Mouse (Mus musculus): ENCODE results near the gene AW011738. TPM values are rescaled to one million over a fixed set of nuclear protein-coding genes. Genes with fewer than 3 reads are reported as not detected.

Gene AW011738
- polyA plus RNA-seq, 1 experiment: 1.8 TPM

- TF ChIP-seq POLR2A (IDR thresholded peaks at IDR 0.05; ENCODE audit: low read depth, low read length): no peak
- no peak for TF ChIP-seq CTCF (IDR thresholded peaks at IDR 0.05; ENCODE audit: extremely low read depth, insufficient read length, insufficient replicate concordance, low read depth, low read length)
- no peaks in the 10 kb centered on the region for H3K36me3 ChIP-seq (ENCODE audit: control insufficient read depth, insufficient read depth, low read length)
- no peaks in the 10 kb centered on the region for H3K27me3 ChIP-seq (ENCODE audit: control insufficient read depth, insufficient read depth, low read length)
- 91% methylated on average over 13 of the region's 13 CpGs for WGBS
- no peak overlapping the region for H3K4me3 ChIP-seq (ENCODE audit: low read depth, low read length)
- H3K4me1 ChIP-seq (ENCODE audit: control insufficient read depth, insufficient read depth, insufficient read length, low read length): no peaks in the 10 kb centered on the region
- H3K27ac ChIP-seq (ENCODE audit: insufficient read depth, low read depth, low read length): no peak overlapping the region
Observed at GRCm38 (mm10) chr4:156213134-156213533, 10.0 kb downstream of the AW011738 start.

DNA sequence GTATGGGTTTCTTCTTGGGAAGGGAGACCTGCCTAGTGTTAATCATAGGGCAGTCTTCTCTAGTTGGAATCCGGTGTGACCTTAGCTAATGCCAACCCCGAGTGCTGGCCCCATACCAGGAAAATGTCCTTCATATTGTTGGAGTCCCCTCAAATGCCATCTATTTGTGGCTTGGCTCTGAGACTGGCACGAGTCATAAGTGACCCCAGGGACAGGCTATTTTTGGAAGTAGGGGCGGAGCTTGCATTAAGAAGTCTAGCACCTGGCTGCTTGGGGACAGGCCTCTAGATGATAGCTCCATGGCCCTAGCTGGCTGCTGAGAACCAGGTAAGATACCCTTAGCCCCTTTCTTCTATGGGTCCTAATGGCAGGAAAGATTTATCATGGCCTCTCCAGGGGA lies 12.5 kb downstream of the AW011738 start, which contains the start of gene Perm1:
Gene Perm1, plus strand, starts transcription at position 220 of the 400 bp plus-strand sequence.
- Histone ChIP-seq H3K36me3 (ENCODE audit: control insufficient read depth, insufficient read depth, low read length) (no peaks in the 10 kb centered on the region), H3K4me1 (ENCODE audit: control insufficient read depth, insufficient read depth, insufficient read length, low read length) (no peaks in the 10 kb centered on the region), H3K27ac (ENCODE audit: insufficient read depth, low read depth, low read length) (no peak within 1 kb of the TSS), H3K4me3 (ENCODE audit: low read depth, low read length) (no peak within 1 kb of the TSS), H3K27me3 (ENCODE audit: control insufficient read depth, insufficient read depth, low read length) (no peaks in the 10 kb centered on the region)
- TF ChIP-seq CTCF (IDR thresholded peaks at IDR 0.05; ENCODE audit: extremely low read depth, insufficient read length, insufficient replicate concordance, low read depth, low read length) (no peak), POLR2A (IDR thresholded peaks at IDR 0.05; ENCODE audit: low read depth, low read length) (no peak)
- WGBS: 55% methylated on average over 4 of the region's 4 CpGs

- TF ChIP-seq POLR2A (IDR thresholded peaks at IDR 0.05; ENCODE audit: low read depth, low read length) (no peak), CTCF (IDR thresholded peaks at IDR 0.05; ENCODE audit: extremely low read depth, insufficient read length, insufficient replicate concordance, low read depth, low read length) (no peak)
- H3K4me1 ChIP-seq (ENCODE audit: control insufficient read depth, insufficient read depth, insufficient read length, low read length): no peaks in the 10 kb centered on the region
- H3K4me3 ChIP-seq (ENCODE audit: low read depth, low read length): no peak overlapping the region
- WGBS: 86% methylated on average over 2 of the region's 2 CpGs
- H3K27me3 ChIP-seq (ENCODE audit: control insufficient read depth, insufficient read depth, low read length): no peaks in the 10 kb centered on the region
- no peak overlapping the region for H3K27ac ChIP-seq (ENCODE audit: insufficient read depth, low read depth, low read length)
- no peaks in the 10 kb centered on the region for H3K36me3 ChIP-seq (ENCODE audit: control insufficient read depth, insufficient read depth, low read length)
Observed at GRCm38 (mm10) chr4:156216196-156216595, 13.1 kb downstream of the AW011738 start.

GRCm38 (mm10) chr4:156217022-156217669 lies 14.0 kb downstream of the AW011738 start:
- Histone ChIP-seq H3K27me3 (ENCODE audit: control insufficient read depth, insufficient read depth, low read length) (no peaks in the 10 kb centered on the region), H3K36me3 (ENCODE audit: control insufficient read depth, insufficient read depth, low read length) (no peaks in the 10 kb centered on the region; the same call in 1 of the 2 replicates), H3K27ac (ENCODE audit: insufficient read depth, low read depth, low read length) (no peak overlapping the region), H3K4me3 (ENCODE audit: low read depth, low read length) (no peak overlapping the region), H3K4me1 (ENCODE audit: control insufficient read depth, insufficient read depth, insufficient read length, low read length) (no peaks in the 10 kb centered on the region)
- no peak for TF ChIP-seq POLR2A (IDR thresholded peaks at IDR 0.05; ENCODE audit: low read depth, low read length)
- TF ChIP-seq CTCF (IDR thresholded peaks at IDR 0.05; ENCODE audit: extremely low read depth, insufficient read length, insufficient replicate concordance, low read depth, low read length): no peak
- 85% methylated on average over 16 of the region's 16 CpGs for WGBS

- Histone ChIP-seq H3K4me3 (ENCODE audit: low read depth, low read length) (no peak overlapping the region), H3K27me3 (ENCODE audit: control insufficient read depth, insufficient read depth, low read length) (no peaks in the 10 kb centered on the region), H3K27ac (ENCODE audit: insufficient read depth, low read depth, low read length) (no peak overlapping the region), H3K4me1 (ENCODE audit: control insufficient read depth, insufficient read depth, insufficient read length, low read length) (no peaks in the 10 kb centered on the region), H3K36me3 (ENCODE audit: control insufficient read depth, insufficient read depth, low read length) (no peaks in the 10 kb centered on the region; the same call in 1 of the 2 replicates)
- no peak for TF ChIP-seq POLR2A (IDR thresholded peaks at IDR 0.05; ENCODE audit: low read depth, low read length)
- WGBS: 63% methylated on average over 16 of the region's 16 CpGs
Observed at GRCm38 (mm10) chr4:156217838-156218237, 14.7 kb downstream of the AW011738 start.

DNA sequence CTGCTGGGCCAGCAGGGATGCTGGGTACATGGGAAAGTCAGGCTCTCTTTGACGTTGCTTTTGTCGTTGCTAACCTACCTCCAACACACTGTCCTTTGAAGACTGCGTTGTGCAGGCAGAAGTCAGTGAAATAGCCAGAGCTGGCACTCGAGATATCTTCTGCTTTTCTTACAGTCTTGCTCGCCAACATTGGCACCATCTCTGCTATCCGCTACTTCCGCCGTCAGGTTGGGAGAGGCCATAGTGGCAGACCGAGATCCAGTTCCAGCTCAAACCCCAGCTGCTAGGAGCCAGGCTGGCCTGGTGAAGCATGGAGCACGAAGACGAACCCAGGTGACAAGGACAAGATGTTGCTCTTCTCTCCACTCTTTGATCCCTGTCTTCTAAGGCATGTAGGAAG lies 16.8 kb downstream of the AW011738 start:
- Histone ChIP-seq H3K27ac (ENCODE audit: insufficient read depth, low read depth, low read length) (no peak overlapping the region), H3K27me3 (ENCODE audit: control insufficient read depth, insufficient read depth, low read length) (no peaks in the 10 kb centered on the region), H3K4me1 (ENCODE audit: control insufficient read depth, insufficient read depth, insufficient read length, low read length) (no peaks in the 10 kb centered on the region), H3K36me3 (ENCODE audit: control insufficient read depth, insufficient read depth, low read length) (no peaks in the 10 kb centered on the region; the same call in 1 of the 2 replicates), H3K4me3 (ENCODE audit: low read depth, low read length) (no peak overlapping the region)
- 93% methylated on average over 11 of the region's 11 CpGs for WGBS
- TF ChIP-seq POLR2A (IDR thresholded peaks at IDR 0.05; ENCODE audit: low read depth, low read length): no peak
- TF ChIP-seq CTCF (IDR thresholded peaks at IDR 0.05; ENCODE audit: extremely low read depth, insufficient read length, insufficient replicate concordance, low read depth, low read length): no peak

GRCm38 (mm10) chr4:156224276-156224675 lies 21.2 kb downstream of the AW011738 start:
- no peaks in the 10 kb centered on the region for H3K27me3 ChIP-seq (ENCODE audit: control insufficient read depth, insufficient read depth, low read length)
- no peaks in the 10 kb centered on the region; the same call in 1 of the 2 replicates for H3K36me3 ChIP-seq (ENCODE audit: control insufficient read depth, insufficient read depth, low read length)
- no peak for TF ChIP-seq CTCF (IDR thresholded peaks at IDR 0.05; ENCODE audit: extremely low read depth, insufficient read length, insufficient replicate concordance, low read depth, low read length)
- no peak for TF ChIP-seq POLR2A (IDR thresholded peaks at IDR 0.05; ENCODE audit: low read depth, low read length)
- H3K4me1 ChIP-seq (ENCODE audit: control insufficient read depth, insufficient read depth, insufficient read length, low read length): peaks cover 11% of the 10 kb centered on the region
- H3K4me3 ChIP-seq (ENCODE audit: low read depth, low read length): no peak overlapping the region
- H3K27ac ChIP-seq (ENCODE audit: insufficient read depth, low read depth, low read length): no peak overlapping the region
- 42% methylated on average over 2 of the region's 2 CpGs for WGBS

Measured in small intestine, adult 2 months (tissue).